Mouse (Mus musculus) effector memory CD4-positive, alpha-beta T cell, adult 5 months (primary cell): Measurements from ENCODE around the gene Dppa2. TPM values are rescaled to one million over a fixed set of nuclear protein-coding genes. Genes with fewer than 3 reads are reported as not detected.

Experiments used
- polyA plus RNA-seq: library from polyadenylated mRNA; unstranded; fragments of 100-300 nt; shearing (Covaris generic); gene quantifications from one replicate; pipeline ENCODE4 v1.2.1, GENCODE M21; 2017

The Dppa2 gene
- not detected for polyA plus RNA-seq

GRCm38 (mm10) chr16:48303509-48303908, at the start of gene Dppa2:
TSS of gene Dppa2 (plus strand) at chr16:48303908.

GRCm38 (mm10) chr16:48283517-48283916, 20.2 kb upstream of the Dppa2 start, which contains the start of gene Dppa4:
TSS of gene Dppa4 (plus strand) at chr16:48283733.

Other genes starting within 250 kb of the Dppa2 start
- not detected for gene Dppa4, start 20.2 kb upstream of the Dppa2 start, polyA plus RNA-seq
- gene Gm5485, start 108.5 kb downstream of the Dppa2 start, polyA plus RNA-seq: not detected
- gene Morc1, start 127.3 kb downstream of the Dppa2 start, polyA plus RNA-seq: 0.55 TPM